Mouse (Mus musculus): ENCODE measurements around the gene Gdpd3. TPM values are rescaled to one million over a fixed set of nuclear protein-coding genes. Genes with fewer than 3 reads are reported as not detected.

Gene Gdpd3
- total RNA-seq, 2 experiments from 2014 or later = 2.4 to 3.4 TPM

GRCm38 (mm10) chr7:126817595-126817994, 51.5 kb downstream of the Gdpd3 start:
- H3K27ac ChIP-seq = no peak overlapping the region
- intact Hi-C loops (cut with DNase I) = no loop called here
- H3K4me3 ChIP-seq = no peak overlapping the region
- no peak for TF ChIP-seq CTCF (IDR thresholded peaks at IDR 0.05)
- DNase-seq (ENCODE audit: extremely low spot score in 1 of 2, low spot score in 2 of 2) = no peak

- no peak overlapping the region for H3K27ac ChIP-seq
- H3K4me3 ChIP-seq = no peak overlapping the region
- intact Hi-C loops (cut with DNase I) = no loop called here
- peak; percentile 23 for TF ChIP-seq CTCF (IDR thresholded peaks at IDR 0.05)
- DNase-seq (ENCODE audit: extremely low spot score in 1 of 2, low spot score in 2 of 2) = no peak
Measured at GRCm38 (mm10) chr7:126818818-126819217, 52.7 kb downstream of the Gdpd3 start.

GRCm38 (mm10) chr7:126821835-126822511, 55.8 kb downstream of the Gdpd3 start:
- peak overlapping the region; percentile 60 for H3K4me3 ChIP-seq

GRCm38 (mm10) chr7:126822741-126823140, 56.6 kb downstream of the Gdpd3 start:
- intact Hi-C loops (cut with DNase I) = loop anchor here (2.0 to 10.0 kb wide), 3 partner anchors 132 to 288 kb away; partner anchors contain the start of genes Gm42742, Prrt2 and Sez6l2
- TF ChIP-seq CTCF (IDR thresholded peaks at IDR 0.05) = no peak
- peak in 1 of 2 experiments; percentile 29 for DNase-seq (ENCODE audit: extremely low spot score in 1 of 2, low spot score in 2 of 2)
- Histone ChIP-seq H3K27ac (peak overlapping the region; percentile 96), H3K4me3 (peak overlapping the region; percentile 60)

More at GRCm38 (mm10) chr7:126821835-126822511, 55.8 kb downstream of the Gdpd3 start:
- intact Hi-C loops (cut with DNase I) = loop anchor here (2.0 to 10.0 kb wide), 3 partner anchors 133 to 289 kb away; partner anchors contain the start of genes Gm42742, Prrt2 and Sez6l2
- peak; percentile 98 for TF ChIP-seq CTCF (IDR thresholded peaks at IDR 0.05)
- peak; percentile 76 to 83 for DNase-seq (ENCODE audit: extremely low spot score in 1 of 2, low spot score in 2 of 2)
- peak overlapping the region; percentile 96 for H3K27ac ChIP-seq

- TF ChIP-seq CTCF (IDR thresholded peaks at IDR 0.05) = no peak
- intact Hi-C loops (cut with DNase I) = loop anchor here (2.0 to 10.0 kb wide), 3 partner anchors 132 to 288 kb away; partner anchors contain the start of genes Gm42742, Prrt2 and Sez6l2
- peak in 1 of 2 experiments; percentile 37 for DNase-seq (ENCODE audit: extremely low spot score in 1 of 2, low spot score in 2 of 2)
- Histone ChIP-seq H3K27ac (peak overlapping the region; percentile 96), H3K4me3 (peak overlapping the region; percentile 60)
Measured at GRCm38 (mm10) chr7:126823202-126823711, 57.1 kb downstream of the Gdpd3 start.

- Histone ChIP-seq H3K4me3 (peak overlapping the region; percentile 60), H3K27ac (peak overlapping the region; percentile 96)
- intact Hi-C loops (cut with DNase I) = loop anchor here (2.0 to 10.0 kb wide), 3 partner anchors 131 to 287 kb away; partner anchors contain the start of genes Gm42742, Prrt2 and Sez6l2
- no peak for DNase-seq (ENCODE audit: extremely low spot score in 1 of 2, low spot score in 2 of 2)
- no peak for TF ChIP-seq CTCF (IDR thresholded peaks at IDR 0.05)
Measured at GRCm38 (mm10) chr7:126823940-126824339, 57.8 kb downstream of the Gdpd3 start.

Other genes starting within 250 kb of the Gdpd3 start
- gene Eif3c, start 199.9 kb upstream of the Gdpd3 start, total RNA-seq (2021) = 100 to 1,000 TPM; 173 to 179 TPM
- gene Apobr, start 181.4 kb upstream of the Gdpd3 start, total RNA-seq (2021) = 1 to 10 TPM in 1 of 2 experiments, under 1 TPM in 1; 0.45 to 1.2 TPM
- gene Cln3, start 180.5 kb upstream of the Gdpd3 start, total RNA-seq (2021) = 10 to 100 TPM; 24.4 to 30.8 TPM
- gene Il27, start 171.4 kb upstream of the Gdpd3 start, total RNA-seq (2021) = not detected
- gene Nupr1, start 135.5 kb upstream of the Gdpd3 start, total RNA-seq (2021) = 10 to 100 TPM; 17.6 to 21.0 TPM
- gene Sgf29, start 117.0 kb upstream of the Gdpd3 start, total RNA-seq (2021) = 10 to 100 TPM; 30.2 to 33.5 TPM
- gene Sult1a1, start 89.9 kb upstream of the Gdpd3 start, total RNA-seq (2021) = 10 to 100 TPM; 10.8 to 13.6 TPM
- gene Bola2, start 70.9 kb upstream of the Gdpd3 start, total RNA-seq (2021) = 100 to 1,000 TPM; 100 to 106 TPM
- 10 to 100 TPM; 17.9 to 21.1 TPM for gene Slx1b, start 70.5 kb upstream of the Gdpd3 start, total RNA-seq (2021)
- gene Coro1a, start 58.5 kb upstream of the Gdpd3 start, total RNA-seq (2021) = 100 to 1,000 TPM; 164 to 185 TPM
- gene Mapk3, start 6.7 kb upstream of the Gdpd3 start, total RNA-seq (2021) = 100 to 1,000 TPM; 155 to 166 TPM
- 100 to 1,000 TPM; 312 to 323 TPM for gene Ypel3, start 10.6 kb downstream of the Gdpd3 start, total RNA-seq (2021)
- gene Tbx6, start 15.1 kb downstream of the Gdpd3 start, total RNA-seq (2021) = 1 to 10 TPM; 1.1 to 1.2 TPM
- gene Ppp4c, start 26.2 kb downstream of the Gdpd3 start, total RNA-seq (2021) = 10 to 100 TPM; 50.4 TPM
- 10 to 100 TPM; 71.6 to 77.4 TPM for gene Fam57b, start 31.3 kb downstream of the Gdpd3 start, total RNA-seq (2021)
- not detected for gene 4930451I11Rik, start 65.3 kb downstream of the Gdpd3 start, total RNA-seq (2021)
- gene Doc2a, start 81.1 kb downstream of the Gdpd3 start, total RNA-seq (2021) = 10 to 100 TPM; 46.9 to 51.7 TPM
- gene Hirip3, start 95.6 kb downstream of the Gdpd3 start, total RNA-seq (2021) = 10 to 100 TPM; 36.6 to 40.9 TPM
- 10 to 100 TPM; 52.5 to 53.2 TPM for gene Ino80e, start 96.0 kb downstream of the Gdpd3 start, total RNA-seq (2021)
- gene Taok2, start 118.4 kb downstream of the Gdpd3 start, total RNA-seq (2021) = 100 to 1,000 TPM; 162 to 167 TPM
- gene Tmem219, start 156.6 kb downstream of the Gdpd3 start, total RNA-seq (2021) = 10 to 100 TPM; 17.3 to 22.0 TPM
- 100 to 1,000 TPM; 135 to 146 TPM for gene Kctd13, start 162.5 kb downstream of the Gdpd3 start, total RNA-seq (2021)
- gene Asphd1, start 183.2 kb downstream of the Gdpd3 start, total RNA-seq (2021) = 10 to 100 TPM; 51.4 to 55.8 TPM
- gene Sez6l2, start 184.2 kb downstream of the Gdpd3 start, total RNA-seq (2021) = 100 to 1,000 TPM; 421 to 427 TPM
- gene Cdipt, start 209.6 kb downstream of the Gdpd3 start, total RNA-seq (2021) = 100 to 1,000 TPM; 181 to 186 TPM
- gene Cdiptos, start 209.8 kb downstream of the Gdpd3 start, total RNA-seq (2021) = under 1 TPM in 1 of 2 experiments, not detected in 1; 0.52 TPM
- gene Mvp, start 248.3 kb downstream of the Gdpd3 start, total RNA-seq (2021) = 1 to 10 TPM; 7.2 to 8.3 TPM